Mouse (Mus musculus) left cerebral cortex, postnatal 25 days (tissue): Measurements from ENCODE around the gene Satb1. TPM values are rescaled to one million over a fixed set of nuclear protein-coding genes. Genes with fewer than 3 reads are reported as not detected.

ENCODE experiments used
- DNase-seq, 2 experiments: peaks; one replicate each; pipeline ENCODE4 v3.0.0; 2022; ENCODE audit warnings: low spot score in 2 of 2, mixed read lengths in 1 of 2
- intact Hi-C: fragments of 180-260 bp; cut with DNase I; formaldehyde crosslinking; loops from one replicate; pipeline ENCODE4 v1.15.1; 2025
- total RNA-seq, 2 experiments: library from RNA; stranded (reverse); gene quantifications; 2 replicates each; pipeline ENCODE4 v1.2.3; 2021

Gene Satb1
- total RNA-seq: 100 to 1,000 TPM; 110 to 129 TPM

GRCm38 (mm10) chr17:51832900-51833577, at the start of gene Satb1:
Gene Satb1, minus strand, starts transcription at chr17:51833290.
- DNase-seq: peak; percentile 47 to 55
- intact Hi-C loops: loop anchor here (5.0 to 10.0 kb wide), 3 partner anchors 129 to 622 kb away; no protein-coding TSS in a partner anchor

GRCm38 (mm10) chr17:51882566-51882965, 49.5 kb upstream of the Satb1 start:
- intact Hi-C loops: no loop called here
- no peak for DNase-seq

GRCm38 (mm10) chr17:51880895-51881622, 48.0 kb upstream of the Satb1 start:
- intact Hi-C loops: no loop called here
- DNase-seq: no peak

- intact Hi-C loops: no loop called here
- DNase-seq: no peak
Measured at GRCm38 (mm10) chr17:51880221-51880620, 47.1 kb upstream of the Satb1 start.

GRCm38 (mm10) chr17:51879736-51880135, 46.6 kb upstream of the Satb1 start:
- intact Hi-C loops: no loop called here
- no peak for DNase-seq

- intact Hi-C loops: no loop called here
- DNase-seq: no peak
Measured at GRCm38 (mm10) chr17:51879171-51879570, 46.1 kb upstream of the Satb1 start.

- no peak for DNase-seq
- intact Hi-C loops: no loop called here
Measured at GRCm38 (mm10) chr17:51876471-51876870, 43.4 kb upstream of the Satb1 start.

- intact Hi-C loops: no loop called here
Measured at GRCm38 (mm10) chr17:51857616-51858015, 24.5 kb upstream of the Satb1 start.

GRCm38 (mm10) chr17:51856332-51856731, 23.2 kb upstream of the Satb1 start:
- intact Hi-C loops: no loop called here
- DNase-seq: no peak

More at GRCm38 (mm10) chr17:51857616-51858015, 24.5 kb upstream of the Satb1 start:
- no peak for DNase-seq

GRCm38 (mm10) chr17:51855261-51855660, 22.2 kb upstream of the Satb1 start:
- intact Hi-C loops: no loop called here
- DNase-seq: no peak

- DNase-seq: no peak
- intact Hi-C loops: no loop called here
Measured at GRCm38 (mm10) chr17:51853952-51854351, 20.9 kb upstream of the Satb1 start.

GRCm38 (mm10) chr17:51840596-51840995, 7.5 kb upstream of the Satb1 start:
- intact Hi-C loops: no loop called here
- DNase-seq: no peak

- DNase-seq: no peak
- intact Hi-C loops: loop anchor here (10.0 kb wide), 2 partner anchors 325 to 615 kb away; no protein-coding TSS in a partner anchor
Measured at GRCm38 (mm10) chr17:51839484-51839883, 6.4 kb upstream of the Satb1 start.

- intact Hi-C loops: loop anchor here (10.0 kb wide), 2 partner anchors 328 to 618 kb away; no protein-coding TSS in a partner anchor
- DNase-seq: no peak
Measured at GRCm38 (mm10) chr17:51836901-51837300, 3.8 kb upstream of the Satb1 start.

- intact Hi-C loops: loop anchor here (10.0 kb wide), 2 partner anchors 329 to 619 kb away; no protein-coding TSS in a partner anchor
Measured at GRCm38 (mm10) chr17:51836243-51836642, 3.2 kb upstream of the Satb1 start.

GRCm38 (mm10) chr17:51833578-51834361, 680 bp upstream of the Satb1 start:
- DNase-seq: peak in 1 of 2 experiments; percentile 45
- intact Hi-C loops: loop anchor here (5.0 to 10.0 kb wide), 3 partner anchors 129 to 621 kb away; no protein-coding TSS in a partner anchor

More at GRCm38 (mm10) chr17:51836243-51836642, 3.2 kb upstream of the Satb1 start:
- DNase-seq: no peak

GRCm38 (mm10) chr17:51832421-51832875, 642 bp downstream of the Satb1 start:
- intact Hi-C loops: loop anchor here (5.0 to 10.0 kb wide), 3 partner anchors 130 to 622 kb away; no protein-coding TSS in a partner anchor
- DNase-seq: peak in 1 of 2 experiments; percentile 24

- intact Hi-C loops: loop anchor here (5.0 to 10.0 kb wide), 3 partner anchors 130 to 623 kb away; no protein-coding TSS in a partner anchor
- DNase-seq: no peak
Measured at GRCm38 (mm10) chr17:51831702-51832420, 1.2 kb downstream of the Satb1 start.
